Mouse (Mus musculus): ENCODE data around the gene Retreg3.
"Not testable (repeated sequence)": the region's sequence is repeated elsewhere in the genome, so short reads cannot be mapped to it uniquely, and the experiment has no call there.

The Retreg3 gene

DNA sequence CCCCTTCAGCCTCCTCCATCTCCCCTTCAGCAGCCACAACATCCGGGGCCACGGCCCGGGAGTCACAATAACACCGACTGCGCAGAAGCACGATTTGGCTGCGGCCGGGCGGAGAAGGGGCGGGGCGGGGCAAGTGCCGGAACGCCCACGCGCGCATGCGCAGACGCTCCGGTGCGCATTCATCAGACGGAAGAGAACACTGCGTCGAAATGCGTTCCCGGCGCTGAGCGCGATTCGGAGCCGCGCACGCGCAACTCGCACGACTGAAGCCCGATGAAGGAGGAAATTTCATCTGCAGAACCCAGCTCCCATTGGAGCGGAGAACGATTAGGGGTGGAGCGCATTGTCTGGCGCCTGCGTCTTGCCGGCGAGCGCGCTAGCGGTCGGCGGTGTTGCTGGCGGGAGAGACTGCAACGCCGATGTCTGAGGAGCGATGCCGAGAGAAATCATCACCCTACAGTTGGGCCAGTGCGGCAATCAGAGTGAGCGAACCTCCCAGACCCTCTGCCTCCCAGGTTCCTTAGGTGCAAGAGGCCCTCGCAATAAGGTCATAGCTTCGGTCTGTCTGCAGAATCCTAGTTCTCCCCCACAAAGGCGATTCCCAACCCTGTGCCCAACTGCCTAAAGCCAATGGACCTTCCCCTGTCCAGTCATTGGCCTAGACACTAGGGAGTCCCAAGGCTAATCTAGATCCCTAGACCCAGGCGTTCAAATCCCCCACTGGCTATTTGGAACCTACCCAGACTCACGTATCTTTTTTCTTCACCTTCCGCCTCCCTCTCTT, at the start of gene Retreg3, which contains the start of gene Tubg1:
Gene Retreg3 (minus strand): TSS at position 133 of the 784 bp plus-strand sequence.
Gene Tubg1 (plus strand): TSS at position 178 of the 784 bp plus-strand sequence.
- DNase-seq, result peak; percentile 99

DNA sequence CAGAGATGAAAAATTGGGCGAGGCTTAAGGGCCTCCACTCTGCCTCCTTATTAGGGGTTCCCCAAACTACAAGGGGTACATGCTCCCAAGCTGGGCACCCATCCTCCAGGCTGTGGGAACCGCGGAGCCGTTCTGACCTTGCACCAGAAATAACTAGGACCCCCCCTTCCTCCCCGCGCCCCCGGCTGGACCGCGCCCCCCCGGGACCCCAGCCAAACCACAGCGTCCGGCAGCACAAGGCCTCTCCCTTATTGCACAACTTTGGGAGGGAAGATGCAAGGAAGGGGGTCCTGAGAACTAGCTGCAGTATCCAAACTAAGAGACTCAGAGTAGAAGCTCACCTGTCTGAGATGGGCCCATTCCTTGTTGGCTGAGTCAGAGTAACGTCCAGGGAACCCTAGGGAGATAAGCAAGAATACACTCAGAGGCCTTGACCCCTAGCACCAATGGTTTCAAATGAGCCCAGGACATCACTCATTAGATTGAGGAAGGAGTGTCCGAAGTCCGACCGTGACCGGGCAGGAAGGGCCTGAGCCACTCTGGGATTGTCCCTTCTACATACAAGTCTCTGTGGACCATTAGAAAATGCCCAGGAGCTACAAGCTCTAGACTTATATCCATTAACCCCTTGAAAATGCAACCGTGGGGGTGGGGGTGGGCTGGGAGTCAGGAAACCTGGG, 48.7 kb upstream of the Retreg3 start:
- no peak for DNase-seq

DNA sequence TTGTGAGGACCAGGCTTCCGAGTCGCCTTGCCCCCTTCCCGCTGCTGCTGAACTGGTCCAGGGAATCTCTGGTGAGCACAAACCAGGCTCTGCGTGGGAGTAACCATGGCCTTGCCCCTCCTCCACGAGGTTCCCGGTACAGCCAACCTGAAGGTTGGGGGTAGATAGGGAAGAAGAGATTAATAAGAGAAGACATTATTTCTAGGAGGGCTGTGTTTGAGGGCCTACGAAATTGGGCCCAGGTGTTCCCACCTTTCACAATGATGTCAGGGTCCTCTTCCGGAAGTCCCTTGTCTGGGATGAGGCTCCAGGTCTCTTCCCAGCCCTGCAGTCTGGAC, 48.2 kb upstream of the Retreg3 start:
- no peak for DNase-seq

DNA sequence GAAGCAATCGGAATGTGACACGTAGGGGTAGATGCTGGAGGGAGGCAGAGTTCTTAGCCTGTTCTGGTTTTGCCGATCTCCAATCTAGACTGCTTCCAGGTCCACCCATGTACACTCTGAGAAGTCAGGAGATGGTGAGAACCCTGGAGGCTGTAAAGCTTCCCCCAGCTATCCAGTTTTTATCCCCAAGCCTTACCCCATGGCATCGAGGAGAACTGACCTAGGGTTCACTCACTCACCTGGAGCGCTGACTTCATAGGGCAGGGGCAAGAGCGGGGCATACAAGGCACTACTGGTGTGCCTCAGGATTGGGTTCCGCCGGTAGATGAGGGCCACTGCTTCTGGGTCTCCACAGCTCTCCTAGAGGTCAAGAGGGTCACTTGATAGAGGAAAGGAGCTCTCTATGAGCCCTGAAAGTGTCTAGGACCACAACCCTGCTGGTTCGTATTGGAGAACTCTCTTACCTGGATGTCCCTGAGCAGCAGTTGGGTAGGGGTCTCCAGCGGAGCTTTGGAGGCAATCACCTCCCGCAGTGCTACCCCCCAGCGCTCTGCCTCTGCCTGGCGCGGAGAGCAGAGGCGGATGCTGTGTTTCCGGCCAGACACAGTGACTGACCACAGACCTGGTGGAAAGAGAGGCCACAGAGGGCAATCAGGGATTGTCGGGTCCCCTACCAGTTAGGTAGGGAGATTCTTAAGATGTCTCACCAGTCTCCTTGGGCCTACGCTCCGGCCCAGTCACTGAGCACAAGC, 47.7 kb upstream of the Retreg3 start:
- no peak for DNase-seq

DNA sequence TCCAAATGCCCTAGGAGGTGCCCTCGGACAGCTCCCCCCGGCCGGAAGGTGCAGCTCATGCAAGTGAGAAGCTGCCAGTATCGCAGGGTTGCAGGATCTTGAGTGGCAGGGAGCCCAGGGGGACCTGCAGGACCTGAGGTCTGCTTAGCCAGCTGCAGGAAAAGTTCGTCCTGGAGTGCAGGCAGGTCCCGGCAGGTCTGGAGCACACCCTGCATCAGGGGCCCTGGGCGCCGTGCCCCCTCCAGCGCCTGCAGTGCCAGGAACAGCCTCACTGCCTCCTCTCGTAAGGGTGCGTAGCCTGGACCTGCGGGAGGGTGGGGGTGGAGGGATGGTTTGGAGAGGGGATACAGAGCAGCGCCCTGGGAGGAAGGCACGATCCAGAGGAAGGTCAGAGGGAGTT, 46.7 kb upstream of the Retreg3 start:
- DNase-seq, result no peak

DNA sequence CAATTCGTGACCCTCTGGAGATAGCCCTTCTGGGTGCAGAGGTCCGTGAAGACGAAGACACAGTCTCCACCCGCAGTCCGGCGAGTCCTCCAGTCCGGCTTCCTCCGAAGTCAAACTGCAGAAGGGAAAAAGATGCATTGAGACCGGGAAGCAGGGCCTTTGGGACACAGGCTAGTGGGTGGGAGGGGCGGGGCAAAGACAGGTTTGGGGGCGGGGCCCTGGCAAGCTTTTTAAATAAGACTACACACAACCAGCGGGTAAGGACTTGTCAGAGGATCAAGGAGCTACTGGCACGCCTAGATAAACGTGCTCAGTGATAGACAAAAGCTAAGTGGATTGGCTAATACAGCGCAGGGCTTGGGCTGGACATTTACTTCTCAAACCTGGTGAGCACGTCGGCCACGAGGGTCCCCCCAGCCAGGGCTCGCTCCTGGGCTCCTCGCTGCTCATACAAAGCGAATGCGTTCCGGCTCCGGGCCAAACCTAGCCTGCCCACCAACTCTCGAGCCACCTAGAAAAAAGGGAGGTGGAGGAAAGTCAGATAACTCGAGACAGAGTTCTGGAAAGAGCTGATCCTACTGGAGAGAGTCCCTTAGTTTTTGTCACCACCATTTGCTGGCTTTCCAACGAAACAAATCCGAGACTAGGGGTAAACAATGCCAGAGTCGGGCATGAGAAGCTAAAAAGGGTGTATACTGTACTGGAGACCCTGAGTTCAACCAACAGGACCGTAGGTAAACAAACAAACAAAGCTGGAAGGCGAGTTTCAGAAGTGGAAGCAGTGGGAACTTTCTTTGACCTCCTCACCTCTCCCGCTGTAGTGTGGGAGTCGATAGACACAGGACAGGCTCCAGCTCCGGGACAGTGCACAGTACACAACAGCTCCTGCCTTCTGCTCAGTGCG, 45.2 kb upstream of the Retreg3 start:
- DNase-seq, result no peak

DNA sequence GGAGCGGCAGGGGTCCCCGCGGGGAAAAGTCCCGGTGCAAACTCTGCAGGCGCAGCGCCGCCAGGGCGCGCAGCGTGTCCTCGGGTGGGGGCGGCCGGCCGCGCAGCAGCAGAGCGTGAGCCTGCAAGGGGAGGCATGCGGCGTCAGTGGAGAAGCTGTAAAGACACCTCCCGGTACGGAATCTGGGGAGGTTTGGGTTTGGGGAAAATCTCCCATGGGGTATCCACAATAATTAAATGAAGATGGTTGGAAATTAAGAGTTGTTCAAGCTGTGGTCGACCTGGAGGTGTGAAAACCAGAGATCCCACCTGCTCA, 44.6 kb upstream of the Retreg3 start:
- DNase-seq, result no peak

DNA sequence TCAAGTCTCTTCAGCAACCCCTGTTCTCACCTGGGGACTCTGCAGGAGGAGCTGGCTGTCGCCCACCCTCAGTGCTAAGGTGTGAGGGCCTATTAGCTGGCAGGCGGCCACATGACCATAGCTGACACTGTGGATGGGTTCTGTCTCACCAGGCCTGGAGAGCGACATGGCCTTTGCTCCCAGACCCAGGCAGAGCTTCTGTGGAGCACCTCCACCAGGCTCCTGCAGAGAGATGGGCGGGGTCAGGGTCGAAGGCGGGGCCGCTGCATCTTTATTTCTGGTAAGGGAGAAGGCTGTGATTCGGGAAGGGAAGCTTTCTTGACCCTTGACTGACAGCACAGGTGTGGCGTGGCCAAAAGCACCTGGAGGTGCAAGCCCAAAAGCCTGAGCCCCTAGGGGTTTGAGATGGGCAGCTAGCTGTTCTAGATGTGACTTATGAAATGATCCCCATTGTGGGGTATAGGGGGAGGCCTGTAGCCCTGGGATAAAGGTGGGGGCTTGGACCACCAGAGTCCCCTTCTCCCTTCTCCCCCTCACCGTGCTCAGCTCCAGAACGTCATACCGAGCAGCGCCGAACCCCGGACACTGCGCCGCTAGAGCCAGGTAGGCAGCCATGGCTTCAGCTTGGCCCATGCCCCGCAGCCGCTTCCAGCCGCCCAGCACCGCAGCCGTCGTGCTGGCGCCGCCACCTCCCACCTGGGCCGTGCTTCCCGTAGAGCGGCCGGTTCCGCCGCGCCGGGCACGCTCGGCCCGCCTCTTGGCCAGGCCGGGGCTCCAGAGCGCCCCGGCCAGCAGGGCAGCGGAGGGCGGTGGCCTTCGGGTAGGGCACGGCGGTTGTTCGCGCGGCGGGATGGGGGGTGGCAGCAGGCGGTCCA, 44.0 kb upstream of the Retreg3 start:
- no peak for DNase-seq

DNA sequence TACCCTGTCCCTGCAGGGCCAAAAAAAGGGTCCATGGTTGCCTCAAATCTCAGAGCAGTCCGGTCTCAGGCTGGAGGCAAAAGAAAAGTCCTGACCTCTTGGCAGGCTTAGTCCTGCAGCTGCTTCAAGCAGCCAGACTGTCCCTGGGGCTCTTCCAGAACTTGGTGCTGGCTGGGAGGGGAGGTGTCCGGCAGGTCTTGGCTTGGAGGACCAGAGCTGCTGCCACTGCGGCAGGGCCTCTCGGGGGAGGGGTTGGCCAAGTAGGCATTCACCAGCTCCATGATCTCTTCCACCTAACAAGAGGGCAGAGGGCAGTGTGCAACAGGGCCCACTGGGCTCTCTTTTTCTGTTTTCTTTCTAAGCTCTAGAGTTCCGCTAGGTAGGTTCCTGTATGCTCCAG, 43.1 kb upstream of the Retreg3 start:
- no peak for DNase-seq

DNA sequence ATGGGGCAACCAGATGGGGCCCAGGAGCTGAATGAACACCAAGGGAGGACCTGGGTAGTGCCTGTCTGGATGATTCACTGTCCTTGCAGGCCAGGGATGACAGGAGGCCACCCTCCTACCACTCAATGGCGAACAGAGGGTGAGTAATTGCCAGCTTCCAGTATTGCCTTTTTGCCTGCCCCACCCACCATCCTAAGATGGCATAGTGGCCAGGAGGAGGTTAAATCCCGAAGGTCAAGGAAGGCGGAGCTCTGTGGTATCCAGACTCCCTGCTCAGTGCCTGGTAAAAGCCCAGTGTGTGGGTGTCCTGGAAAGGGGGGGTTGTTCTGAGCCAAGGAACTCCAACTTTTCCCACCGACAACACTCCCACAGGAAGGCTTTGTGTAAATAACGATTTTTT, 42.6 kb upstream of the Retreg3 start:
- DNase-seq, result no peak

DNA sequence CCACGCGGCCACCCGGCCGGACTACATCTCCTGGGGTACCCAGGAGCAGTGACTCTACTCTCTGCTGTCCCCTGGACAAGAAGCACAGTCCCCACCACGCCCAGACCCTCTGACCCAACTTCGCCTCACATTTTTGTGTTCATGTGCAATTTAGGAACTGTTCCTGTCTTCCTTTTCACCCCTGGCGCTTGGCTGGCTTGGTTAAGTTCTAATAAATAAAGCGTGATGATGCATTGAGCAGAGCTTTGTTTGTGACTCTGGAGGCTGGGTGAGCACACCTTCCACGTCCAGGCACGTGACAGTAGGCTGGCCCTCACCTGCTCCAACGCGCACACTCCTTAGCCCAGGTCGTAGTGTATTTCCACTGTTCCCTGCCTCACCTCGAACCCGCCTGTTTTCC, 41.9 kb upstream of the Retreg3 start:
- DNase-seq, result no peak

DNA sequence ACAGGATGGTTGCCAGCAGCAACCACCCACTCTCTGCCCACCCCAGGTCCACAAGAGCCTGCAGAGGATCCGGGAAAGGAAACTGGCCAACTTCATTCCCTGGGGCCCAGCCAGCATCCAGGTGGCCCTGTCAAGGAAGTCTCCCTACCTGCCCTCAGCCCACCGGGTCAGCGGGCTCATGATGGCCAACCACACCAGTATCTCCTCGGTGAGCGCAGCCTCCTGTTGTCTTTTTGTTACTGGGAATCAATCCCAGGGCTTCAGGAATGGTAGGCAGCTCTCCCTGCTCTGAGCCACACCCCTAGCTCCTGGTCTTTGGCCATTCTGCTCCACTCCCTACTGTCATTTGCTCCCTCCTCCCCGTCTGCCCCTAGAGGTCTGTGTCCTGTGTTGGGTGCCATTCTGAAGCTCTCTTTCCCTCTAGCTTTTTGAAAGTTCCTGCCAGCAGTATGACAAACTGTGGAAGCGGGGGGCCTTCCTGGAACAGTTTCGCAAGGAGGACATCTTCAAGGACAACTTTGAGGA, 41.4 kb upstream of the Retreg3 start:
- not testable (repeated sequence) for DNase-seq

DNA sequence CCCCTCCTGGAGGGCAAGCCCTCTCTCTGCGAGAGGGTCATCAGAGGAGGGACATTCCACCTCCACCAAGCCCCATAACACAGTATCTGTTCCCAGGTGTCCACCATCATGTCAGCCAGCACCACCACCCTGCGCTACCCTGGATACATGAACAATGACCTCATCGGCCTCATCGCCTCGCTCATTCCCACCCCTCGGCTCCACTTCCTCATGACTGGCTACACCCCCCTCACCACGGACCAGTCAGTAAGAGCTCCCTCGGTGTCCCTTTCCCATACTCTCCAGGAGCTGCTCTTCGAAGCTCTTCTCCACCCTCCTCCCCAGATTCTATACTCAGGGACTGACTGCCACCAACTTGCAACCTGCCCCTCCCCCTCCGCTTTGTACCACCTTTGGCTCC, 40.5 kb upstream of the Retreg3 start:
- not testable (repeated sequence) for DNase-seq

DNA sequence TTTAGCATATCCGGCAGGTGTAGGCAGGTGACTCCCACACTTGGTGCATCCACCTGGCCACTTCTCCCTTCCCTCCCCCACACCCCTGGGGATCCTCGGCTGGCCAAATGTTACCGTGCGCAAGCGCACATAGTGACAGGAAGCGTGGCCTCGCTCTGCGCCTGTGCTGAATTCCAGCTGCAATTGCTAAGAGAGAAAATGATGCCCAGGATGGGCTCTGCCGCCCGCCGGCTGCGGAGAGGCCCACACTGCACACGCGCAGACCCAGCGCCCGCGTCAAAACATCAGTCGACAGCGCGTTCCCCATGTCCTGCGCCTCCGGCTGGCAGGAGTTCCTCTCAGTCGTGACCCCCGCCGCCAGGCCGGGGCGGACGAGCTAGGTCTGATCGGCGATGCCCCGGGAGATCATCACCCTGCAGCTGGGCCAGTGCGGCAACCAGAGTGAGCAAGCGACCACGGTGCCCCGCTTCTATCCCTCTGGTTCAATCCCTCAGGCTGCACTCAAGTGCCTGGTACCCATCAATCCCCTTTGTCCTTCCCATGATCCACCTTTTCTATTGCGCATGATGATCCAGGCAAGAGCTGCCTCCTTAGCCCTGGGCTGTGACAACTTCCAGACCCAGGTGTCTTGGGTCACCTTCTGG, 36.2 kb upstream of the Retreg3 start, which contains the start of gene Tubg2:
Gene Tubg2 (plus strand): TSS at position 180 of the 644 bp plus-strand sequence.
- DNase-seq, result peak; percentile 65 to 66

DNA sequence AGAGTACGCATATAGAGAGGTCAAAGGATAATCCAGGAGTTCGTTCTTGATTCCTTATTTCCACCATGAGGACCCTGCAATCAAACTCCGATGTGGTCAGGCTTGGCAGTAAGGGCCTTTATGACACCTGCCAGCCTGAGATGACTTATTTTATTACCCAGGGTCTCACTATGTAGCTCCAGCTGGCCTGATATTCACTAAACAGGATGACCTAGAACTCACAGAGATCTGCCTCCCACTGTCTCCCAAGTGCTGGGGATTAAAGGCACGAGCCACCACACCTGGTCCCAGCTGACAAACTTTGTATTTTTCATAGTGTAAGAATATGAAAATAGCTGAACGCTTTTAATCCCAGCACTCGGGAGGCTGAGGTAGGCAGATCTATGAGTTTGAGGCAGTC, 35.5 kb upstream of the Retreg3 start:
- no peak for DNase-seq

DNA sequence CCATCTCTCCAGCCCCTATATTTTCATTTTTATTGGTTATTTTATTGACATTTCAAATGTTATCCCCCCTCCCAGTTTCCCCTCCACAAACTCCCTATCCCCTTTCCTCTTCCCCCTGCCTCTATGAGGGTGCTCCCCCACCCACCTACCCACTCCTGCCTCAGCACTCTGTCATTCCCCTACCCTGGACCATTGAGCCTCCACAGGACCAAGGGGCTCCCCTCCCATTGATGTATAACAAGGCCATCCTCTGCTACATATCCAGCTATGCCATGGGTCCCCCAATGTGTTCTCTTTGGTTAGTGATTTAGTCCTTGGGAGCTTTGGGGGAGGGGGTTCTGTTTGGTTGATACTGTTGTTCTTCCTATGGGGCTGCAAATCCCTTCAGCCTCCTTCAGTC, 35.0 kb upstream of the Retreg3 start:
- DNase-seq, result no peak

DNA sequence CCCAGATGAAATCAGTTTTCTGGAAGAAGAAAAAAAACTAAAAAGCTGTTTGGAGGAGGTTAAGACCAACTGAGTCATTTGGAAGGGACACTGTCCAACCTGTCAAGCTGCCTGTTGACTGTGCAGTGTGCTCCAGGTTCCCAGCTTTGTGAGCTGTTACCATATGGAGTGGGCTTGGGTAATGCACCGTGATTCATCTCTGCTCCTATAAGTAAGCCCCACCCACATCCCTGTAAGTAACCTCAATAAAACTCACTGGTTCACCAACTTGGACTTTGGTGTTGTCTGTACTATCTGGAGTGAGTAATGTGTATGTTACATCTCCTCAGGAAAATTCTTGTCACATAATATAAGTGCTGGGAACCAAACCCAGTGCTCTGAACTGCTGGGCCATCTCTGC, 33.1 kb upstream of the Retreg3 start:
- DNase-seq, result no peak

DNA sequence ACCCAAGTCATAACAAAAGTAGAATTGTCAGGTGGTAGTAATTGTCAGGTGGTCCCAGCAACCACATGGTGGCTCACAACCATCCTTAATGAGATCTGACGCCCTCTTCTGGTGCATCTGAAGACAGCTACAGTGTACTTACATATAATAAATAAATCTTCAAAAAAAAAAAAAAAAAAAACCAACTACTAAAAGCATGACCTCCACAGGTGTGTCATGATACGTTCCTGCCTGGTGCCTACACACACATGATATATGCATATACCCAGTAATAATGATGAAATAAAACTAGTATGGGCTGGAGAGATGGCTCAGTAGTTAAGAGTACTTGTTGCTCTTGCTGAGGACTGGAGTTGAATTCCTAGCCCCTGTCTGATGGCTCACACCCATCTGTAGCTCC, 31.4 kb upstream of the Retreg3 start:
- no peak for DNase-seq

DNA sequence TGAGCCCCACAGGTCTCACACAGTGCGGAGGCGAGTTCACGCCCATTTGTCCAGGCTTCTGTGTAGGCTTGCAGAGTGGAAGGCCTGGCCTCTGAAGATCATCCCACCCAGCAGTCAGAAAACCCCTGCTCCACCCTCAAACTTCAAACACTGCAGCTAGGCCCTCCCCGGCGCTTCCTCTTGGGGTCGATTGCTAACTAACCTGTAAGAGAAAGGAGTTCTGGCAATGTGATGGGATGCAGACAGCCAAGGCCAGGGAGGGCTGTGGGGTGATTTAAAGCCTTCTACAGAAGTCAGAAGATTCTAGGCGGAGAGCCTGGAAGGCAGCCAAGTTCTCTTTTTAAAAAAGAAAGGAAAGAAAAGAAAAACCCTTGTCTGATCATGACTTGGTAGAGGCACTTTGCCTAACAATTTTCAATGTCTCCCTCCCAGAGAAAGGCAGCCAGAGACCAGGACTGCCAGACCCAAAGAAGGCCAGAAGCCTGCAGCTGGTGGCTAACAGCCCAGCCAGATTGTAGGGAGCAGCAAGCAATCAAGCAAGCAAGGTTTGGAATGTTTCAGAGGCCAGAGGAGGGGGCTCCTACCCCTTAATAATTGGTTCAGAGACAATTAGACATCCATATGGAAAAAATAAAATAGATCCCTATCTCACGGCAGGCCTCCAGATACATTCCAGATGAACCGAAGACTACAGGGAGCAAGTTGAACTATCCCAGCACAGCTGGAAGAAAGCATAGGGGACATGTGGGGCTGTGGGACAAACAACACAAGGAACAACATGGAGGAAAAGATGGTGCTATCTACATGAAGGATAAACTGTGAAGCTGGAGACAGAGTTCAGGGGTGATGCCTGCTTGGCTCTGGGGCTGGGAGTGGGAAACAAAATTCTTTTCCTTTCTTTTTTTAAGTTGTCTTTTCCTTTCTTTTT, 29.7 kb upstream of the Retreg3 start:
- no peak for DNase-seq

DNA sequence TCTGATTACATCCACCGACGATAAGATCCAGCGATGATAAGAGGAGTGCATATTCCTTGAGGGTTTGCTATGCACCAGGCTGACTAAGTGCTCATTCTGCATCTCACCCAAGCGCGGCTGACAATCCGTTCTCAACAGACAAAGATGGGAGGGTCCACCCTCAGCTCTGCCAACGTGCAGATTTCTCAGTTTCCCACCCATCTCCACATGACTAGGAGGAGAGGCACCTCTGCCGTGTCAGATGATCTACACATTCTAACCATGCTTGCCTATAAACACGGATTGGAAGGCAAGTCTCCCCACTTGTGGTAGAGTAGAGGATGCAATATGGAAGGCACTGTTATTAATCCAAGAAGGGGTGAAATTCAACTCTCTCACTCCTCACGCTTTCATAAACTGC, 29.1 kb upstream of the Retreg3 start:
- no peak for DNase-seq
